Mouse (Mus musculus): Measurements from ENCODE around the gene Capn1.
"Not testable (repeated sequence)": the region's sequence is repeated elsewhere in the genome, so short reads cannot be mapped to it uniquely, and the experiment has no call there.

The Capn1 gene

GRCm38 (mm10) chr19:6015511-6016315 is at the start of gene Capn1:
TSS of gene Capn1 (minus strand) at chr19:6015897.
- DNase-seq (ENCODE audit: low read depth, low spot score) = peak; percentile 49

- no peak for DNase-seq (ENCODE audit: low read depth, low spot score)
Measured at GRCm38 (mm10) chr19:6063081-6063480, 47.4 kb upstream of the Capn1 start.

- no peak for DNase-seq (ENCODE audit: low read depth, low spot score)
Measured at GRCm38 (mm10) chr19:6062418-6062817, 46.7 kb upstream of the Capn1 start.

- DNase-seq (ENCODE audit: low read depth, low spot score) = no peak
Measured at GRCm38 (mm10) chr19:6061641-6062302, 46.1 kb upstream of the Capn1 start.

GRCm38 (mm10) chr19:6061021-6061533 is 45.4 kb upstream of the Capn1 start, which contains the start of gene Znhit2:
TSS of gene Znhit2 (plus strand) at chr19:6061192.
- peak; percentile 92 for DNase-seq (ENCODE audit: low read depth, low spot score)

- no peak for DNase-seq (ENCODE audit: low read depth, low spot score)
Measured at GRCm38 (mm10) chr19:6058966-6059365, 43.3 kb upstream of the Capn1 start.

- DNase-seq (ENCODE audit: low read depth, low spot score) = no peak
Measured at GRCm38 (mm10) chr19:6058513-6058912, 42.8 kb upstream of the Capn1 start.

GRCm38 (mm10) chr19:6057313-6058096 is 41.8 kb upstream of the Capn1 start, which contains the start of the genes Mrpl49 and Fau:
TSS of gene Mrpl49 (minus strand) at chr19:6057785.
TSS of gene Fau (plus strand) at chr19:6057844.
- peak; percentile 98 for DNase-seq (ENCODE audit: low read depth, low spot score)

- DNase-seq (ENCODE audit: low read depth, low spot score) = no peak
Measured at GRCm38 (mm10) chr19:6056696-6057095, 41.0 kb upstream of the Capn1 start.

- DNase-seq (ENCODE audit: low read depth, low spot score) = no peak
Measured at GRCm38 (mm10) chr19:6054296-6054695, 38.6 kb upstream of the Capn1 start.

GRCm38 (mm10) chr19:6052516-6052915 is 36.8 kb upstream of the Capn1 start:
- DNase-seq (ENCODE audit: low read depth, low spot score) = no peak

GRCm38 (mm10) chr19:6048681-6049410 is 33.1 kb upstream of the Capn1 start:
- DNase-seq (ENCODE audit: low read depth, low spot score) = no peak

GRCm38 (mm10) chr19:6047899-6048166 is 32.1 kb upstream of the Capn1 start:
- no peak for DNase-seq (ENCODE audit: low read depth, low spot score)

- no peak for DNase-seq (ENCODE audit: low read depth, low spot score)
Measured at GRCm38 (mm10) chr19:6047154-6047898, 31.6 kb upstream of the Capn1 start.

GRCm38 (mm10) chr19:6046294-6047153 is 30.8 kb upstream of the Capn1 start, which contains the start of gene Syvn1:
TSS of gene Syvn1 (plus strand) at chr19:6046576.
- DNase-seq (ENCODE audit: low read depth, low spot score) = peak; percentile 97

- DNase-seq (ENCODE audit: low read depth, low spot score) = no peak
Measured at GRCm38 (mm10) chr19:6045366-6046293, 29.9 kb upstream of the Capn1 start.

- DNase-seq (ENCODE audit: low read depth, low spot score) = not testable (repeated sequence)
Measured at GRCm38 (mm10) chr19:6044102-6044501, 28.4 kb upstream of the Capn1 start.

GRCm38 (mm10) chr19:6042293-6042692 is 26.6 kb upstream of the Capn1 start:
- DNase-seq (ENCODE audit: low read depth, low spot score) = no peak
